Mouse (Mus musculus) bone marrow, adult 2 months (tissue): ENCODE data around the gene Ctnnbl1. TPM values are rescaled to one million over a fixed set of nuclear protein-coding genes. Genes with fewer than 3 reads are reported as not detected.
A peak's percentile ranks its signal among the peaks of the same experiment; 100 is the strongest.

Experiments used
- H3K27ac ChIP-seq: fragments of 200-500 bp; 2 replicates; pipeline ENCODE4 v1.5.1; 2012; ENCODE audit warnings: low read depth, mild to moderate bottlenecking, control low read depth, inconsistent platforms, low read length; ENCODE audit not compliant: control insufficient read depth, poor library complexity, insufficient read depth
- H3K4me1 ChIP-seq: fragments of 200-500 bp; 2 replicates; pipeline ENCODE4 v1.6.1; 2011; ENCODE audit warnings: low read length; ENCODE audit not compliant: control insufficient read depth, insufficient read depth
- H3K4me3 ChIP-seq: fragments of 200-500 bp; replicated peaks from 2 replicates; pipeline ENCODE3; 2011; ENCODE audit warnings: mild to moderate bottlenecking, low read depth, low read length, control low read depth; ENCODE audit not compliant: control insufficient read depth
- CTCF ChIP-seq: fragments of 200-500 bp; IDR thresholded peaks from 2 replicates; pipeline ENCODE4 v1.5.1; 2011; ENCODE audit warnings: low read length, control low read depth; ENCODE audit not compliant: control insufficient read depth, insufficient read depth
- POLR2A ChIP-seq: fragments of 200-500 bp; IDR thresholded peaks from 2 replicates; pipeline ENCODE4 v1.6.1; 2011; ENCODE audit warnings: low read depth, mild to moderate bottlenecking, control low read depth, low read length, borderline replicate concordance; ENCODE audit not compliant: control insufficient read depth
- WGBS: fragments of 180-500 bp; shearing (Covaris S2); methylation state at CpG from one replicate; pipeline ENCODE4 v1.1.7; 2018; 5-methylcytosine and 5-hydroxymethylcytosine counted together
- polyA plus RNA-seq: library from polyadenylated mRNA; stranded (reverse); fragments of >200 nt; gene quantifications from 2 replicates; pipeline ENCODE4 v1.2.4, GENCODE M21; 2011; ENCODE audit warnings: low replicate concordance; ENCODE audit not compliant: missing spikeins, insufficient read depth, insufficient read length

Ctnnbl1 gene
- polyA plus RNA-seq, 1 experiment = 17.4 TPM

DNA sequence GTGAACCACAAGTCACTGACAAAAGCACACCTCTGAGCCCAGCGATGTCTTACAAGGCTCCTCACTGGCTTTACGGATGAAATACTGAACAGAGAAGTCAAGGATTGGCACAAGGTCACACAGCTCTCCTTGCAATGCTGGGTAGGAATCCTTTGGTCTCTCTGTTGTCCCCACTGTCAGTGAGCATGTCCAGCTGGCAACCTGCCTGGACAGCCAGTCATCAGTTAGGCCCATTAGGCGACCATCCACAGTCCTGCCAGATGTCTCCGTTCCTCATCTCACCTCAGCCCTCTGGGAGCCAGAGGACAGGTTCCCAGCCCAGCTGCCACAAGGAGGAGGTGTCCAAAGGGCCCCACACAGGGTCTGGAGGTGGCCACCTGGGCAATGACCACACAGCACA is 159.9 kb downstream of the Ctnnbl1 start:
- no peak overlapping the region for H3K4me3 ChIP-seq
- no peak overlapping the region for H3K27ac ChIP-seq
- H3K4me1 ChIP-seq = no peaks in the 10 kb centered on the region
- 79% methylated on average over 4 of the region's 4 CpGs for WGBS
- no peak for TF ChIP-seq POLR2A
- TF ChIP-seq CTCF = no peak

DNA sequence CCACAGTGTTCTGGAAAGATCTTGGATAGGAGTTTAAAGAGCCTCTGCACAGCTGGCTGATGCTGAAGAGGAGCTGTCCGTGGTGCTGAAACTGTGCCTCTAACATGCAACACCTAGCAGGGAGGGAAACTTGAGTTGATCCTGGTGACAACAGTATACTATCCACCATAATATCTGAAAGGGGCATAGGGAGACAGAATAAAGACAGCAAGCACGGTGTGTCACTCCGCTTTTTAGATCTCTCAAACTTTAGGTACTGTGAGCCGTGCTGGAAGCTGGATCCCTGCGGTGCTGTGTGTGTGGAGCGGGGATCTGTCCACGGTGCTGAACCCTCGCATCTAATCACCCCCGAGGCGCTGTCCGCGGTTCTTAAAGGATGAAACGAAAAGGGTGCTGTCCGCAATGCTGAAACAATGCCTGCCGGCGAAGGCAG is 176.0 kb downstream of the Ctnnbl1 start:
- Histone ChIP-seq H3K27ac (no peak overlapping the region), H3K4me1 (no peaks in the 10 kb centered on the region), H3K4me3 (no peak overlapping the region)
- 3% methylated on average over 16 of the region's 16 CpGs for WGBS
- TF ChIP-seq CTCF = no peak
- TF ChIP-seq POLR2A = no peak

DNA sequence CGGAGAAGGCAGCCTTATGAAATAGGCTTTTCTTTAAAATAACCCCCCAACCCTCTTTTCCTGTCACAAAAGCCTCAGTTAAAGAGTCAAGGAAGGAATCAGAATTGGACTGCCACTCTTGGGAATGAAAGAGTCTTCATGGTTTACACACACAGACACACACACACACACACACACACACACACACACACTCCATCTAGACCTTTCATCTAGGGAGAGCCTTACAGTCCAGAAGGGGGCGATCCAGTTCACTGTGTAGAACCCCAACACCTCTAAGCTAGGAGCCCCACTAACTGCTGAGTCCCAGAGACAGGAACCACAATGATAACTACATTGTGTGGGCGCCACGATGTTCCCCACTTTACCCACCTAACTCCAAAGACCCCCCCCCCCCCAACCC is 176.5 kb downstream of the Ctnnbl1 start:
- H3K27ac ChIP-seq = no peak overlapping the region
- H3K4me3 ChIP-seq = no peak overlapping the region
- TF ChIP-seq POLR2A (no peak), CTCF (no peak)
- no peaks in the 10 kb centered on the region for H3K4me1 ChIP-seq
- 7% methylated on average over 4 of the region's 4 CpGs for WGBS

DNA sequence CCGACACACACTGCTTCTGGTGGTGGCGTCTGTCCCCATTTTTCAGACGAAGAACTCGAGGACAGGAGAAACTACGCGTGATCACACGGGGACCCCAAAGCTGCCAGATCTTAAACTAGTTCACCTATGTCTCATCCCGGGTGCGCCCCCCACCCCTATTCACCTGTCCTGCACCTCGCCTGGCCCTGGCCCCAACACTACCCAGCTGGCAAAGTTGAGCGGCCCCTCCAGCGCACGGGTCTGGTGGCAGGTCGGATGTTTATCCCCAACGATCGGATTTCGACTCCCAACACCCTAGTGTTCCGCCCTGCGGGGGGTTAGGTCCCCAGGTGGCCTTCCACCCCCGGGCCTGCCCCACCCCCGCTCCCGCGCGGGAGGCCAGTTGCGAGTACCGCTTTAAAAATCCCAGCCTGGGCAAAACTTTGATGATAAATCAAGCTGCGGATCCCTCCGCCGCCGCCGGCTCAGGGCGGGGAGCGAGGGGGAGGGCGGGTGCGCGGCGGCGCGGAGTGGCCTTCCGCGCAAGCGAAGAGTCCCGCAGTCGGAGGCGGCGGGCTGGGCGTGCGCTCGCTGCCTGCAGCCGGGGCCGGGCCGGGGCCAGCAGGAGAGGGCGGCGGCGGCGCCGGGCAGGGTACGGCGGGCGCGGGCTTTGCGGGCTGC is 177.0 kb downstream of the Ctnnbl1 start, which contains the start of gene Vstm2l:
Gene Vstm2l (plus strand): TSS at position 549 of the 660 bp plus-strand sequence.
- Histone ChIP-seq H3K27ac (no peak within 1 kb of the TSS), H3K4me1 (no peaks in the 10 kb centered on the region), H3K4me3 (no peak within 1 kb of the TSS)
- no peak for TF ChIP-seq CTCF
- no peak for TF ChIP-seq POLR2A
- 7% methylated on average over 58 of the region's 62 CpGs for WGBS

DNA sequence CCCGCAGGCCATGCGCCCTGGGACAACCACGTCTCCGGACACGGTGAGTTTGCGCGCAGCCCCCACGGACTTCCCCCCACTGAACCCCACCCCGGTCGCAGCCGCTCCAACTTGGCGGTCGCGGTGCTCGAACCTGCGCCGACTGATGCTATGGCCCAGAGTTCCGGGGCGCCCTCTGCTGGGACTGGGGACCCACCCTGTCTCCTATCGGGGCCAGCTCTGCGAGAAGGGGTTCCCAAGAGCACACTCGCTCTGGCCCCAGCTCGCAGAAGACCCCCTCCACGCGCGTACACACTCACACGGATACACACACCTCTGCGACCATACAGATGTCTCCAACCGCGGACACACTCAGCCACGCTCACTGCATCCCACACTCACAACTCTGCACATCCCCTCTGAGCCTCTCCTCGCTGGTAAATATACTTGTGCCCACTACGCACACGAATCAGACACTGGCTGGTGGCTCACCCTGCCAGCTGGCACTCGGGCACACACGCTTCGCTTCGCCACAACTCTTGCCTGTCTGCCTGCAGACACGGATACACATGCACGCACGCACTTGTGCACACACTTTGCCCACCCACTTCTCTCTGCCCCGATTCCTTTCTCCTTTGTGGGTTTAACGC is 177.8 kb downstream of the Ctnnbl1 start:
- no peaks in the 10 kb centered on the region for H3K4me1 ChIP-seq
- no peak overlapping the region for H3K27ac ChIP-seq
- TF ChIP-seq POLR2A (0 out of 2 replicates have a peak, but pooled peaks have one; percentile 6), CTCF (no peak)
- WGBS = 44% methylated on average over 43 of the region's 43 CpGs
- H3K4me3 ChIP-seq = no peak overlapping the region

DNA sequence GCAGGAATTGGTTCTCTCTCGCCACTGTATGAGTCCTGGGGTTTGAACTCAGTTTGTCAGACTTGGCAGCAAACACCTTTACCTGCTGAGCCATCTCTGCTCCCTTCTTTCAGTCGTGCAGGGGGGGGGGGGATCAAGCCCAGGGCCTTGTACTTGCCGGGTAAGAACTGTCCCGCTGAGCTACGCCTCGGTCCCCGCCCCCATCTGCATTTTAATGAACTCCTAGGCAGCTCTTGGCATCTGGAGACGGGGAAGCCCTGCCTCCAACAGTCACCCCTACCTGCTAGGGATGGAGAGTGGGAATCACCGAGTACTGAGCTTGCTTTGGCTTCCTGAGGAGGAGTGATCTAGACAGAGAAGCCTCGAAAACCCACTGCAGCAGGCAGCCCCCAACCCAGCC is 181.3 kb downstream of the Ctnnbl1 start:
- Histone ChIP-seq H3K4me3 (no peak overlapping the region), H3K4me1 (no peaks in the 10 kb centered on the region), H3K27ac (no peak overlapping the region)
- 25% methylated on average over 10 of the region's 10 CpGs for WGBS
- TF ChIP-seq POLR2A = no peak
- TF ChIP-seq CTCF = no peak

DNA sequence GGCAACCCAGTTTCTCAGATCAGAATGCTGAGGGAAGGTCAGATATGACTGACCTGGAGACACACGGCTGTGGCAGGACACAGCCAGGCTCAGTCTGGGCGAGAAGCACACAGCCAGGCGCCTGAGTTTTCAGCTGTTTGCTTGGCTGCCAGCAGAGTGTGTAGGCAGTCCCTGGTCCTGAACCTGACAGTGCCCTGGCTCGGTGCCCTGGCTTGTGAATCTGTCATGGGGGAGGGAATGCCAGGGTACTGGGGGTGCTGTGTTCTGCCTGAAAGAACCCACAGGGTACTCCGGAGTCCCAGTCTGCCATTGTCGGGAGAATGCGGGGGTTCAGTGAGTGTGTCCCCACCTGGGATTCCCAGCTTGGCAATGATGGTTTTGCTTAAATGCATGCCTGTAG is 184.3 kb downstream of the Ctnnbl1 start:
- no peak for TF ChIP-seq POLR2A
- no peak for TF ChIP-seq CTCF
- 76% methylated on average over 7 of the region's 7 CpGs for WGBS
- no peak overlapping the region for H3K4me3 ChIP-seq
- no peaks in the 10 kb centered on the region for H3K4me1 ChIP-seq
- H3K27ac ChIP-seq = no peak overlapping the region

DNA sequence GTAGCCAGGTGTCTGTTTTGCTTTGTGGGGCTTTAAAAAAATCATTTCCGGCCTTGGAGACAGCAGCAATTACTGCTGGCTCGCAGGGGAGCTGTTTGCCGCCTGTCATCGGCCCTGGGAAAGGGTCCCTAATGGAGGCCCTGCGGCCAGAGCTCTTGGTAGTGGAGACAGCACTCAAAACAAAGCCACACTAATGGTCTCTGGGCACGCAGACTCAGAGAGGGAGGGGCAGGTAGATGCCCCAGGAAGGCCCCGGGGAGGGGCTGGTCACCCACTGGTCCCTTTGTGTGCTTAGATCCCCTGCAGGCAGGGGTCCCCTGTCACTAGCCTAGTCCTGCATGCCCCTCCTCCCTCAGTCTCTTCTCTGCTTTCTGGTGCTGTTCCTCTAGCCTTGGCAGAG is 186.2 kb downstream of the Ctnnbl1 start:
- H3K27ac ChIP-seq = no peak overlapping the region
- whole genome bisulfite sequencing = 4% methylated on average over 7 of the region's 7 CpGs

More for the DNA sequence above, 186.2 kb downstream of the Ctnnbl1 start:
- H3K4me3 ChIP-seq = no peak overlapping the region
- no peaks in the 10 kb centered on the region for H3K4me1 ChIP-seq
- TF ChIP-seq CTCF (no peak), POLR2A (no peak)
